In genomic region chr15:96520412-96521124, GRCm38 (mm10) we compare ENCODE assay signal across 10 mouse cellular contexts. TPM values are rescaled to one million over a fixed set of nuclear protein-coding genes. Genes with fewer than 3 reads are reported as not detected.
A peak's percentile ranks its signal among the peaks of the same experiment; 100 is the strongest.
DNase-seq lines count a peak whose midpoint lies in the region; ATAC-seq lines count a peak whose summit lies in the region.
"Had no signal": no experiment of that assay in that cellular context is flagged by ENCODE, and none has a peak within 500 bp of the region (broad histone marks: within the 10 kb centered on the region; RNA-seq: fewer than 3 reads in every experiment).

No protein-coding gene starts in this region.

- H3K9me3 ChIP-seq in hindbrain, embryonic 10.5 days = no peaks in the 10 kb centered on the region
- H3K9me3 ChIP-seq in hindbrain, embryonic 12.5 days (replicated peaks) = no peaks in the 10 kb centered on the region
- H3K9me3 ChIP-seq: limb, embryonic 13.5 days had no signal

- ATAC-seq in hindbrain, embryonic 12.5 days (ENCODE audit: low FRiP score) = no peak

- no peaks in the 10 kb centered on the region for H3K36me3 ChIP-seq in hindbrain, embryonic 10.5 days
- no peaks in the 10 kb centered on the region for H3K36me3 ChIP-seq in hindbrain, embryonic 12.5 days
- H3K36me3 ChIP-seq: limb, embryonic 13.5 days had no signal

- no peak overlapping the region for H3K27ac ChIP-seq in hindbrain, embryonic 10.5 days
- no peak overlapping the region for H3K27ac ChIP-seq in hindbrain, embryonic 12.5 days
- H3K27ac ChIP-seq: limb, embryonic 13.5 days had no signal

- peaks cover 10% of the 10 kb centered on the region for H3K4me1 ChIP-seq in hindbrain, embryonic 10.5 days (replicated peaks)
- H3K4me1 ChIP-seq in hindbrain, embryonic 12.5 days = peaks cover 6% of the 10 kb centered on the region
- H3K4me1 ChIP-seq: limb, embryonic 13.5 days had no signal

- no peak overlapping the region for H3K9ac ChIP-seq in hindbrain, embryonic 12.5 days
- H3K9ac ChIP-seq: limb, embryonic 13.5 days had no signal

- DNase-seq in hindbrain, embryonic 10.5 days (ENCODE audit: low spot score) = peak; percentile 39
- peak; percentile 27 for DNase-seq in 3T3-L1 (ENCODE audit: low read depth, low spot score)
- DNase-seq in CD4-positive, CD25-positive, alpha-beta regulatory T cell, adult 2 months (ENCODE audit: low read depth, low spot score) = peak; percentile 81
- peak; percentile 48 for DNase-seq in c-Kit-positive CD71-positive TER-119-negative erythroid progenitor cells, embryonic 14.5 days (ENCODE audit: low read depth)
- DNase-seq in lung, postnatal 36 days = peak; percentile 47
- peak; percentile 75 to 80 for DNase-seq in thymus, postnatal 36 days
- DNase-seq in gastrocnemius, postnatal 25 days = no peak

- H3K27me3 ChIP-seq in hindbrain, embryonic 10.5 days (ENCODE audit: insufficient read depth, poor library complexity, severe bottlenecking) = no peaks in the 10 kb centered on the region
- no peaks in the 10 kb centered on the region; the same call in 1 of the 2 replicates for H3K27me3 ChIP-seq in hindbrain, embryonic 12.5 days
- H3K27me3 ChIP-seq: limb, embryonic 13.5 days had no signal

- 74% methylated on average over 18 of the region's 18 CpGs for WGBS in hindbrain, embryonic 10.5 days
- WGBS in hindbrain, embryonic 12.5 days = 80% methylated on average over 18 of the region's 18 CpGs

- no peak overlapping the region for H3K4me3 ChIP-seq in hindbrain, embryonic 10.5 days
- no peak overlapping the region for H3K4me3 ChIP-seq in hindbrain, embryonic 12.5 days
- H3K4me3 ChIP-seq: erythroblast, embryonic 14.5 days; limb, embryonic 13.5 days had no signal

- H3K4me2 ChIP-seq in hindbrain, embryonic 12.5 days (replicated peaks) = no peak overlapping the region
- H3K4me2 ChIP-seq: limb, embryonic 13.5 days had no signal

RNA-seq across cellular contexts. Expression of gene Scaf11, which starts 59.9 kb away (rescaled TPM):
- 66.3 and 94.9 TPM in 2 replicates for polyA plus RNA-seq in hindbrain, embryonic 10.5 days (2016; fragmentation: Nextera tagmentation; extraction: Ambion mirVana)
- polyA plus RNA-seq in hindbrain, embryonic 12.5 days (2016; fragmentation: Nextera tagmentation; extraction: Ambion mirVana) = 81.3 and 84.2 TPM in 2 replicates
- total RNA-seq in gastrocnemius, postnatal 25 days (2021) = 10 to 100 TPM; 29.2 to 33.1 TPM
